Mouse (Mus musculus) heart, postnatal 10 days (tissue): ENCODE data around the gene Hist1h1d. TPM values are rescaled to one million over a fixed set of nuclear protein-coding genes. Genes with fewer than 3 reads are reported as not detected.
"Not testable (repeated sequence)": the region's sequence is repeated elsewhere in the genome, so short reads cannot be mapped to it uniquely, and the experiment has no call there.

Experiments used
- DNase-seq, 2 experiments: peaks; one replicate each; pipeline ENCODE4 v3.0.0; 2021
- intact Hi-C: fragments of 180-260 bp; cut with DNase I; formaldehyde crosslinking; loops from one replicate; pipeline ENCODE4 v1.15.1; 2025
- total RNA-seq, 2 experiments: library from RNA; stranded (reverse); gene quantifications; 2 replicates each; pipeline ENCODE4 v1.2.3; 2021

Hist1h1d gene
- total RNA-seq, 2 experiments from 2014 or later, result 16.9 to 20.1 TPM

GRCm38 (mm10) chr13:23529005-23529404 lies 24.1 kb upstream of the Hist1h1d start:
- peak in 1 of 2 experiments; percentile 24 for DNase-seq
- intact Hi-C loops, result no loop called here

GRCm38 (mm10) chr13:23529480-23530165 lies 23.4 kb upstream of the Hist1h1d start:
- intact Hi-C loops, result loop anchor here (5.0 to 10.0 kb wide), 3 partner anchors 53 to 1487 kb away; partner anchors contain the start of genes Hist1h2ag, Hist1h2bb, Hist1h2bj and Hist1h3c
- peak in 1 of 2 experiments; percentile 20 for DNase-seq

- DNase-seq, result peak; percentile 77 to 83
- intact Hi-C loops, result loop anchor here (5.0 to 10.0 kb wide), 3 partner anchors 52 to 1488 kb away; partner anchors contain the start of genes Hist1h2ag, Hist1h2bb, Hist1h2bj and Hist1h3c
These were observed 22.7 kb upstream of the Hist1h1d start for GRCm38 (mm10) chr13:23530181-23530900.

GRCm38 (mm10) chr13:23530901-23531875 lies 21.9 kb upstream of the Hist1h1d start, which contains the start of gene Hist1h4h:
TSS of gene Hist1h4h (plus strand) at chr13:23531050.
- intact Hi-C loops, result loop anchor here (5.0 to 10.0 kb wide), 3 partner anchors 51 to 1489 kb away; partner anchors contain the start of genes Hist1h2ag, Hist1h2bb, Hist1h2bj and Hist1h3c
- DNase-seq, result peak; percentile 99

- DNase-seq, result no peak
- intact Hi-C loops, result loop anchor here (5.0 to 10.0 kb wide), 3 partner anchors 50 to 1490 kb away; partner anchors contain the start of genes Hist1h2ag, Hist1h2bb, Hist1h2bj and Hist1h3c
These were observed 20.6 kb upstream of the Hist1h1d start for GRCm38 (mm10) chr13:23532262-23533075.

GRCm38 (mm10) chr13:23533560-23534367 lies 19.3 kb upstream of the Hist1h1d start, which contains the start of gene Hist1h2af:
TSS of gene Hist1h2af (plus strand) at chr13:23533906.
- intact Hi-C loops, result loop anchor here (5.0 to 10.0 kb wide), 3 partner anchors 49 to 1491 kb away; partner anchors contain the start of genes Hist1h2ag, Hist1h2bb, Hist1h2bj and Hist1h3c
- peak; percentile 77 to 79 for DNase-seq

- no peak for DNase-seq
- intact Hi-C loops, result loop anchor here (5.0 to 10.0 kb wide), 3 partner anchors 48 to 1492 kb away; partner anchors contain the start of genes Hist1h2ag, Hist1h2bb, Hist1h2bj and Hist1h3c
These were observed 18.5 kb upstream of the Hist1h1d start for GRCm38 (mm10) chr13:23534368-23535131.

- peak; percentile 92 to 93 for DNase-seq
- intact Hi-C loops, result loop anchor here (10.0 kb wide), 1 partner anchor 209 kb away; the partner anchor contains the start of genes Hist1h2bb and Hist1h3c
These were observed 17.7 kb upstream of the Hist1h1d start, which contains the start of gene Hist1h3g for GRCm38 (mm10) chr13:23535137-23536075. TSS of gene Hist1h3g (plus strand) at chr13:23535422.

GRCm38 (mm10) chr13:23536076-23536822 lies 16.8 kb upstream of the Hist1h1d start:
- intact Hi-C loops, result loop anchor here (10.0 kb wide), 1 partner anchor 209 kb away; the partner anchor contains the start of genes Hist1h2bb and Hist1h3c
- no peak for DNase-seq

GRCm38 (mm10) chr13:23537006-23537710 lies 15.9 kb upstream of the Hist1h1d start:
- intact Hi-C loops, result loop anchor here (10.0 kb wide), 1 partner anchor 208 kb away; the partner anchor contains the start of genes Hist1h2bb and Hist1h3c
- DNase-seq, result no peak

GRCm38 (mm10) chr13:23538249-23538648 lies 14.8 kb upstream of the Hist1h1d start:
- intact Hi-C loops, result loop anchor here (10.0 kb wide), 1 partner anchor 207 kb away; the partner anchor contains the start of genes Hist1h2bb and Hist1h3c
- DNase-seq, result no peak

GRCm38 (mm10) chr13:23539821-23540220 lies 13.2 kb upstream of the Hist1h1d start:
- not testable (repeated sequence) for DNase-seq

GRCm38 (mm10) chr13:23541497-23541896 lies 11.6 kb upstream of the Hist1h1d start:
- no peak for DNase-seq
- intact Hi-C loops, result no loop called here

More at GRCm38 (mm10) chr13:23539821-23540220, 13.2 kb upstream of the Hist1h1d start:
- intact Hi-C loops, result loop anchor here (10.0 kb wide), 1 partner anchor 205 kb away; the partner anchor contains the start of genes Hist1h2bb and Hist1h3c
